Mouse (Mus musculus): ENCODE data around the gene Mapk6. TPM values are rescaled to one million over a fixed set of nuclear protein-coding genes. Genes with fewer than 3 reads are reported as not detected.

The Mapk6 gene
- total RNA-seq, 2 experiments from 2014 or later = 24.8 to 29.1 TPM

DNA sequence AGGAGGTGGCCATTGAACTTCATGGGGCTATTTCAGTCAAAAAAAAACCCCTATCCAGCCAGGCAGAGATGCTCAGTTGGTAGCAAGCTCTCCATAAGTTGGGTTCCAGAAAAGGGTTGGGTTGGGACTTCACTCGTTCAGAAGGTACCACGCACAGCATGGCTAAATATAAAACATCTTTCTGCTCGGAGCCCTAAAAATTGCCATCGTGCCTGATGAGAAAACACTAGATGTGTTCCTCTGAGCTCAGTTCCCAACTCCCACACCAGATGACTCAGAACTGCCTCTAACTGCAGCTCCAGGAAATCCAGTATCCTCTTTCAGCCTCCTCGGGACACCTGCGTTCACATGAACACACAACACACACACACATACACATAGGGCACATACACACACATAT, 71.8 kb downstream of the Mapk6 start:
- intact Hi-C loops (cut with DNase I) = no loop called here
- DNase-seq = no peak

DNA sequence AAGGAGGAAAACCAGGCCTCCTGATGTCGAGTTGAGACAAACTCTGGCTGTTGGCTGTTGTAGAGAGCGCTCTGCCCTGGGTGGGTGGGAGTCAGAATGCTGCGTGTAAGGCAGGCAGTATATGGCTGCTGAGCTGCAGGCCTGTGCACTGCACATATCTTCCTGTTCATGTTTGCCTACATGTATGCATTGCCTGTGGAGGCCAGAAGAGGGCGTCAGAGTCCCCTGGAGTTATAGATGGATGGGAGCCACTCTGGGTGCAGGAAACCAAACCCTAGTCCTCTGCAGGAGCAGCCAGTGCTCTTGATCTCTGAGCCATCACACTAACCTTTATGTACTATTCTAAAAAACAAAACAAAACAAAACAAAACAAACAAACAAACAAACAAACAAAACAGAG, 75.4 kb downstream of the Mapk6 start:
- intact Hi-C loops (cut with DNase I) = no loop called here
- DNase-seq = no peak

DNA sequence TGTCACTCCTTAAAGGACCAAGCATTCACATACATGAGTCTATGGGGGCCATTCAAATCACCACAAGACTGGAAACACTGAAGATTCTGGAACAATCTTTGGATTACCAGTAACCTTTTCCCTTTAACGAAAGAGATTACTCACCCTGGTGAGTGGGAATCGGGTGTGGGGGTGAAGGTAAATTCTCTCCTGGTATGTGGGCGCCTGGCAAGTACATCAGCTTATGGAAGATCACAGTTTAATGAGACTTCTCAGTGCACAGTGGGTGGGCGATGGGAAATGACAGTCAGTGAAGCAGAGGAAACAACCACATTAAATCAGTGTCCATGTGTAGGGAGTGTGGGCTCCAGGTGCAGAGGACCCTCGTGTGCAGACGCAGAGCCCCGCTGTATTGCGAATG, 79.0 kb downstream of the Mapk6 start:
- DNase-seq = no peak
- intact Hi-C loops (cut with DNase I) = no loop called here

DNA sequence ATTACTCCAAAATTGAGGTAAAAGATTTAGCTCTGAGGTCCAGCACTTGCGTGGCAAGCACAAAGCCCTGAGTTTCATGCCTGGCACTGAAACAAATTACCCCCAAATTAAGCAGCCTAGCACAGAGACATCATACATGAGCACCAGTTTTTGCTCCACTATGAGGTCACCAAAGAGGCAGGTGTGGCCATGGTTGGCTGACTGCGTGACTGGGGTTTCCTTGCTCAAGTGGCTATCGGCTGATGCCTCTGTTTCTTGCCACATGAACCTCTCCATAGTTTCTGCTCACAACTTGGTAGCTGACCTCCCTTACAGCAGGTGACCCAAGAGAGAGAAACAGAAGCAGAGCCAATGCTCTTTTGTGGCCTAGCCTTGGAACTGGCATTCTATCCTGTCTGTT, 81.8 kb downstream of the Mapk6 start:
- intact Hi-C loops (cut with DNase I) = no loop called here
- no peak for DNase-seq

DNA sequence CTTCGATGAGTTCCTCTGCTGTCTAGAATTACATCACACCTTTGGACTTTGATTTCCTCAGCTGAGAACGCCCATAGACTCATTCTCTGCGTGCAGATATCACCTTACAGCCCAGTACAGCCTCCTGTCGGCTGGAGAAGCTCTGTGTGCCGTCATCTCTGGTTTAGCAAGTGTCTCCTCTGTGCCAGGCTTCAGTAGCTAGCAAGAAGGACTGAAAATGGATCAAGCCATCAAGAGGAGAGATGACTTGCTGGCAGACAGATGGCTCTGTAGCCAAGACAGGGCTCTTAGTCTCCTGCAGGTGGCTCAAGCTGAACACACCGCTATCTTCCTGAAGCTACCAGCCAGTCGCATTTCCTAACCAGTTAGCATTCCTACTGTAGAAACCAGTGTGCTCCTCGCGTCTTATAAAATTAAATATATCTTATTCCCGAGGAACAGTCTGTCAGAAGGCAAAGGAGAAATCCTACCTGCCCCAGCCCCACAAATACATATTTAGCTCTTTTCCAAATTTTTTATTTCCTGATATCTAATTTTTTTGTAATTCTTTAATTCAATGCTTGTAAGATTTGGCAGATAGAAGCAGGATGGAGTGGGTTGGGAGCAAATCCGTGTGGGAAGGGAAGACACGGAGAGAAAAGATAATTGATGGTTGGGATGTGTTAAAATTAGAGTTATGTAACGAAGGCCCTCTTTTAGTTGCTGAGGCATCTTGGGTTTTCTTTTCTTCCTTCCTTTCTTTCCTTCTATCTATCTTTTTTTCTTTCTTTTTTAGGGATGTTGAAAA, 87.5 kb downstream of the Mapk6 start:
- intact Hi-C loops (cut with DNase I) = no loop called here
- no peak for DNase-seq

DNA sequence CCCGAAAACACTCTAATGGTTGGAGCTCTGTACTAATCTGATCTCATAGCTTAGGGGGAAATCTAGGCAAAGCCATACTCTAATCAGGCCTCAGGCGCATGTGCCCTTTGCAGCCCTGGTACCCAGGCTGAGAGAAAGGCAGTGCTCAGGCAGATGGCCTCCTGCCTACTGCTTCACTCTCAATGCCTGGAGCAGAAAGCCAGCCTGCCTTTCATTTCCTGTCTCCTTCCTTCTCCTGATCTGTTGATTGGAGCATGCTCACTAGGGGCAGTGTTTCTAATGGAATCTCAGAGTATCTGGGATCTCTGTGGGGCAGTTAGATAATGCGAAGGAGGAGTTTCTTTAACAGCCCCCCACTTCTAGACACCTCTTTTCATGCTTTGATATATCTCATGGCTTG, 90.4 kb downstream of the Mapk6 start:
- DNase-seq = no peak

More for the DNA sequence above, 90.4 kb downstream of the Mapk6 start:
- intact Hi-C loops (cut with DNase I) = no loop called here

Other genes starting within 250 kb of the Mapk6 start
- gene Myo5c, start 178.0 kb downstream of the Mapk6 start, total RNA-seq (2021) = 1 to 10 TPM; 5.2 to 6.7 TPM
- gene Gnb5, start 103.7 kb downstream of the Mapk6 start, total RNA-seq (2021) = 10 to 100 TPM; 18.7 to 25.7 TPM
- gene Bcl2l10, start 62.2 kb downstream of the Mapk6 start, total RNA-seq (2021) = not detected
- 10 to 100 TPM; 11.3 to 15.0 TPM for gene Leo1, start 31.5 kb upstream of the Mapk6 start, total RNA-seq (2021)
- gene Tmod3, start 149.7 kb upstream of the Mapk6 start, total RNA-seq (2021) = 10 to 100 TPM; 65.4 to 68.9 TPM
- 1 to 10 TPM; 3.8 to 4.8 TPM for gene Tmod2, start 201.3 kb upstream of the Mapk6 start, total RNA-seq (2021)
- gene Lysmd2, start 215.7 kb upstream of the Mapk6 start, total RNA-seq (2021) = 1 to 10 TPM; 7.6 to 10.0 TPM